Mouse (Mus musculus): ENCODE results near the gene Creb3l2. TPM values are rescaled to one million over a fixed set of nuclear protein-coding genes. Genes with fewer than 3 reads are reported as not detected.
A peak's percentile ranks its signal among the peaks of the same experiment; 100 is the strongest.

The Creb3l2 gene
- total and polyA plus RNA-seq, 2 experiments from 2014 or later = 2.2 to 6.3 TPM

GRCm38 (mm10) chr6:37396127-37396526, 45.8 kb downstream of the Creb3l2 start:
- H3K9me3 ChIP-seq (ENCODE audit: low read length) = no peaks in the 10 kb centered on the region
- WGBS = 88% methylated on average over 4 of the region's 4 CpGs
- no peak for DNase-seq (ENCODE audit: low spot score)

DNA sequence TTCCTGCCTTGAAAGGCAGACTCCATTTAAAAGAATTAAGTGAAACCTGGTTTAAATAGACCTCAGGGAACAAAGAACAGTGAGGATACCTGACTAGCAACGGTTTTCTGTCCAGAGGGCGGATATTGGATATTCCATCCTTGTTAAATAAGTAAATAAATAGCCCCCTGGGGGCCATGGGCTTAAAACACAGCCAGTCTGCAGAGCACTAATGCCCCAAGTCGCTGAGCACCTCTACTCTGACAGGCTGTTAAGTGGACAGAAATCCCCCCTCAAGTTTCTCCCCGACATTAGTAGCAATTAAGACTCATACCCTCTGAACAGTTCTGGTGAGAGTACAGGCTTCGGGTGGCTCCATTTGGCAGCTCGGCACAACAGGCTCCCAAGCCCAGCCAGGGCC, 48.7 kb downstream of the Creb3l2 start:
- 64% methylated on average over 6 of the region's 6 CpGs for WGBS
- no peak overlapping the region for H3K4me3 ChIP-seq (ENCODE audit: low read length)
- no peak for ATAC-seq

More at GRCm38 (mm10) chr6:37396127-37396526, 45.8 kb downstream of the Creb3l2 start:
- no peaks in the 10 kb centered on the region for H3K4me1 ChIP-seq (ENCODE audit: insufficient read depth, low read length)
- H3K9ac ChIP-seq (replicated peaks; ENCODE audit: low read length) = no peak overlapping the region
- ATAC-seq = no peak
- no peaks in the 10 kb centered on the region for H3K36me3 ChIP-seq (ENCODE audit: insufficient read depth, low read length)
- no peak overlapping the region for H3K4me3 ChIP-seq (ENCODE audit: low read length)
- H3K27ac ChIP-seq = no peak overlapping the region
- H3K27me3 ChIP-seq (ENCODE audit: insufficient read depth, low read length) = no peaks in the 10 kb centered on the region
- H3K4me2 ChIP-seq (ENCODE audit: low read depth, low read length) = no peak overlapping the region
- TF ChIP-seq CTCF (IDR thresholded peaks at IDR 0.05; ENCODE audit: low read depth) = no peak

DNA sequence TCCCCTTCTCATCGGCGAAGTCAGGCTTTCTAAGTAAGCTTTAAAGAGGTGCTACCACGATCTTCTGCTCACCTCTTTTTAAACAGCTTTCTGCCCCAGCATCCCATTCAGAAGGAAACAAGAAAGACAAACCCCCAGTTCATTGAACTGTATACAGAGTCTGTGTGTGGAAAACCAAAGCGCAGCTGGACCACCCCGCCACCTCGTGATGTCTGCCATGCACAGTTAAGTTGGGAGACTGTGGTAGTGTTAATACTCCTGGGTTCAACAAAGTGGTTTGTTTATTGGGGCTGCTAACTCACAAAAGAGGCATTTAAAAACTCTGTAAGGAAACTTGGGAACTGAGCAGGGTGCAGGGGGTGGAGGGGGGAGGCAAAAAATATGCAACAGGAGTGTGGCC, 49.7 kb downstream of the Creb3l2 start:
- H3K4me1 ChIP-seq (ENCODE audit: insufficient read depth, low read length) = no peaks in the 10 kb centered on the region
- H3K27ac ChIP-seq = no peak overlapping the region
- no peak for DNase-seq (ENCODE audit: low spot score)
- WGBS = 73% methylated on average over 6 of the region's 6 CpGs
- no peaks in the 10 kb centered on the region for H3K27me3 ChIP-seq (ENCODE audit: insufficient read depth, low read length)
- no peaks in the 10 kb centered on the region for H3K36me3 ChIP-seq (ENCODE audit: insufficient read depth, low read length)
- no peaks in the 10 kb centered on the region for H3K9me3 ChIP-seq (ENCODE audit: low read length)
- no peak overlapping the region for H3K4me3 ChIP-seq (ENCODE audit: low read length)
- TF ChIP-seq CTCF (IDR thresholded peaks at IDR 0.05; ENCODE audit: low read depth) = no peak
- H3K4me2 ChIP-seq (ENCODE audit: low read depth, low read length) = no peak overlapping the region
- H3K9ac ChIP-seq (replicated peaks; ENCODE audit: low read length) = no peak overlapping the region
- ATAC-seq = peak; percentile 62; the same call in 1 of the 2 replicates

More for the DNA sequence above, 48.7 kb downstream of the Creb3l2 start:
- Histone ChIP-seq H3K4me1 (ENCODE audit: insufficient read depth, low read length) (no peaks in the 10 kb centered on the region), H3K4me2 (ENCODE audit: low read depth, low read length) (no peak overlapping the region), H3K9ac (replicated peaks; ENCODE audit: low read length) (no peak overlapping the region), H3K27ac (no peak overlapping the region), H3K9me3 (ENCODE audit: low read length) (no peaks in the 10 kb centered on the region), H3K36me3 (ENCODE audit: insufficient read depth, low read length) (no peaks in the 10 kb centered on the region), H3K27me3 (ENCODE audit: insufficient read depth, low read length) (no peaks in the 10 kb centered on the region)
- DNase-seq (ENCODE audit: low spot score) = no peak
- TF ChIP-seq CTCF (IDR thresholded peaks at IDR 0.05; ENCODE audit: low read depth) = no peak

DNA sequence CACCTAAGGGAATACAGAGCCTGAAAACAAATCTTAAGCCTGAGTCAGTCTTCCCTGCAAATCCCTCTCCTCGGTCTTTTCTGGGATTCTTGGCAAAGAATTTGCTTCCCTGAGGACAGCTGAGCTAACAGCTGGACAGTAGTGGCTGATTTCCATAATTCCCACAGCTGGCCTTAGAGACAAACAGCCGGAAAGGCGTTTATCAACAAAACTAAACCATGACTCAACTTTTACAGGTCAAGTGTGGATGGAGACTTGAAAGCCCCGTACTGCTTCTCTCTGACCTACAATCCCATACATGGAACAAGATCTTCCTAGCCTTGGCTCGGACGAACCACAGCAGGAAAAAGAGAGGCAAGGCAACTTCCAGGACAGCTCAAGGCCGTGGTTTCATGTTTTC, 50.6 kb downstream of the Creb3l2 start:
- Histone ChIP-seq H3K9ac (replicated peaks; ENCODE audit: low read length) (no peak overlapping the region), H3K4me2 (ENCODE audit: low read depth, low read length) (no peak overlapping the region), H3K4me1 (ENCODE audit: insufficient read depth, low read length) (no peaks in the 10 kb centered on the region), H3K27ac (no peak overlapping the region), H3K9me3 (ENCODE audit: low read length) (no peaks in the 10 kb centered on the region), H3K36me3 (ENCODE audit: insufficient read depth, low read length) (no peaks in the 10 kb centered on the region), H3K4me3 (ENCODE audit: low read length) (no peak overlapping the region), H3K27me3 (ENCODE audit: insufficient read depth, low read length) (no peaks in the 10 kb centered on the region)
- no peak for TF ChIP-seq CTCF (IDR thresholded peaks at IDR 0.05; ENCODE audit: low read depth)
- 75% methylated on average over 7 of the region's 7 CpGs for WGBS
- no peak for ATAC-seq
- no peak for DNase-seq (ENCODE audit: low spot score)

DNA sequence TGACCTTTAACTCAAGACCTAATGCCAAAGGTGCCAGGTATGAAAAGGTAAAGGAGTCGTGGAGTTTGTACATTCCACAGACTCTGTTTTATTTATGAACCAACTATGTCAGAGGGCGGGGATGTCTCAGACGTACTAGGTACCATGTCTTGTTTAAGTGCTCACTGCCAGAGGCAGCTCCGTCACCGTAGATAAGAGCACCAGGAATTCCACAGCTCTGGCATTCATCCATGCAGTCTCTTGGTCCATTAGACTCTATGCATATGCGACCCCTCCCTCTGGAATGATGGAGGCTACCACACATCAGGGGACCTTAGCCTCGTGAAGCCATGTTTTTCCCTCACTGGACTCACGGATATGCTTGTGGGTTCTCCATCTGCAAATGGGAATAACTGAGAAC, 53.0 kb downstream of the Creb3l2 start:
- no peaks in the 10 kb centered on the region for H3K9me3 ChIP-seq (ENCODE audit: low read length)
- no peaks in the 10 kb centered on the region for H3K4me1 ChIP-seq (ENCODE audit: insufficient read depth, low read length)
- H3K9ac ChIP-seq (replicated peaks; ENCODE audit: low read length) = no peak overlapping the region
- TF ChIP-seq CTCF (IDR thresholded peaks at IDR 0.05; ENCODE audit: low read depth) = no peak
- no peak overlapping the region for H3K27ac ChIP-seq
- no peak for ATAC-seq
- no peaks in the 10 kb centered on the region for H3K27me3 ChIP-seq (ENCODE audit: insufficient read depth, low read length)
- H3K4me2 ChIP-seq (ENCODE audit: low read depth, low read length) = no peak overlapping the region
- no peak for DNase-seq (ENCODE audit: low spot score)
- no peak overlapping the region for H3K4me3 ChIP-seq (ENCODE audit: low read length)
- H3K36me3 ChIP-seq (ENCODE audit: insufficient read depth, low read length) = no peaks in the 10 kb centered on the region
- 63% methylated on average over 8 of the region's 8 CpGs for WGBS

- no peaks in the 10 kb centered on the region for H3K4me1 ChIP-seq (ENCODE audit: insufficient read depth, low read length)
- 94% methylated on average over 6 of the region's 6 CpGs for WGBS
These were observed 53.4 kb downstream of the Creb3l2 start for GRCm38 (mm10) chr6:37388501-37388900.

GRCm38 (mm10) chr6:37387281-37387680, 54.7 kb downstream of the Creb3l2 start:
- no peaks in the 10 kb centered on the region for H3K9me3 ChIP-seq (ENCODE audit: low read length)
- DNase-seq (ENCODE audit: low spot score) = no peak
- H3K27ac ChIP-seq = no peak overlapping the region
- 91% methylated on average over 4 of the region's 4 CpGs for WGBS
- H3K9ac ChIP-seq (replicated peaks; ENCODE audit: low read length) = no peak overlapping the region
- H3K4me2 ChIP-seq (ENCODE audit: low read depth, low read length) = no peak overlapping the region
- no peaks in the 10 kb centered on the region for H3K4me1 ChIP-seq (ENCODE audit: insufficient read depth, low read length)
- TF ChIP-seq CTCF (IDR thresholded peaks at IDR 0.05; ENCODE audit: low read depth) = no peak
- H3K36me3 ChIP-seq (ENCODE audit: insufficient read depth, low read length) = no peaks in the 10 kb centered on the region
- no peak for ATAC-seq
- no peak overlapping the region for H3K4me3 ChIP-seq (ENCODE audit: low read length)
- no peaks in the 10 kb centered on the region for H3K27me3 ChIP-seq (ENCODE audit: insufficient read depth, low read length)

More at GRCm38 (mm10) chr6:37388501-37388900, 53.4 kb downstream of the Creb3l2 start:
- Histone ChIP-seq H3K4me2 (ENCODE audit: low read depth, low read length) (no peak overlapping the region), H3K36me3 (ENCODE audit: insufficient read depth, low read length) (no peaks in the 10 kb centered on the region), H3K9ac (replicated peaks; ENCODE audit: low read length) (no peak overlapping the region), H3K9me3 (ENCODE audit: low read length) (no peaks in the 10 kb centered on the region), H3K4me3 (ENCODE audit: low read length) (no peak overlapping the region), H3K27ac (no peak overlapping the region), H3K27me3 (ENCODE audit: insufficient read depth, low read length) (no peaks in the 10 kb centered on the region)
- no peak for ATAC-seq
- no peak for TF ChIP-seq CTCF (IDR thresholded peaks at IDR 0.05; ENCODE audit: low read depth)
- DNase-seq (ENCODE audit: low spot score) = no peak

Measured in hindbrain, postnatal 0 days (tissue).